Mouse (Mus musculus) stomach, embryonic 16.5 days (tissue): ENCODE data around the gene Spata16. TPM values are rescaled to one million over a fixed set of nuclear protein-coding genes. Genes with fewer than 3 reads are reported as not detected.

Source experiments
- ATAC-seq: fragments of 200-750 bp; cut with Nextera tagmentation; 2 replicates; pipeline ENCODE4 v1.8.0; 2017; ENCODE audit warnings: moderate number of reproducible peaks, moderate TSS enrichment; ENCODE audit not compliant: insufficient read depth, low FRiP score
- H3K27ac ChIP-seq: fragments of 300-500 bp; sonication (generic); 2 replicates; pipeline ENCODE4 v1.5.1; 2014; ENCODE audit warnings: low read length
- H3K27me3 ChIP-seq: fragments of 300-500 bp; sonication (generic); 2 replicates; pipeline ENCODE4 v1.6.1; 2014; ENCODE audit warnings: low read length, control low read depth, mixed read lengths; ENCODE audit not compliant: control insufficient read depth, insufficient read depth
- H3K36me3 ChIP-seq: fragments of 300-500 bp; sonication (generic); 2 replicates; pipeline ENCODE4 v1.6.1; 2014; ENCODE audit warnings: low read length; ENCODE audit not compliant: control insufficient read depth, insufficient read depth
- H3K4me1 ChIP-seq: fragments of 300-500 bp; sonication (generic); 2 replicates; pipeline ENCODE4 v1.6.1; 2014; ENCODE audit warnings: low read length, control low read depth, mixed read lengths; ENCODE audit not compliant: control insufficient read depth, insufficient read depth
- H3K4me2 ChIP-seq: fragments of 300-500 bp; sonication (generic); 2 replicates; pipeline ENCODE4 v1.6.1; 2014; ENCODE audit warnings: low read depth, low read length, mixed read lengths
- H3K4me3 ChIP-seq: fragments of 300-500 bp; sonication (generic); replicated peaks from 2 replicates; pipeline ENCODE4 v1.5.1; 2014; ENCODE audit warnings: mild to moderate bottlenecking, low read length
- H3K9ac ChIP-seq: fragments of 300-500 bp; sonication (generic); 2 replicates; pipeline ENCODE4 v1.6.1; 2014; ENCODE audit warnings: low read length
- H3K9me3 ChIP-seq: fragments of 300-500 bp; sonication (generic); replicated peaks from 2 replicates; pipeline ENCODE4 v1.6.1; 2016; ENCODE audit warnings: low read length, control low read depth; ENCODE audit not compliant: control insufficient read depth
- whole genome bisulfite sequencing: fragments of 180-500 bp; shearing (Covaris S2); extraction: QIAGEN DNeasy Blood & Tissue Kit; methylation state at CpG from one replicate; pipeline ENCODE4 v1.1.7; 2014; 5-methylcytosine and 5-hydroxymethylcytosine counted together
- polyA plus RNA-seq: library from polyadenylated mRNA; unstranded; fragments of >200 nt; fragmentation: Nextera tagmentation; extraction: Ambion mirVana; gene quantifications from 2 replicates; pipeline ENCODE4 v1.2.1, GENCODE M21; 2015

Gene Spata16
- not detected in 2 replicates for polyA plus RNA-seq

DNA sequence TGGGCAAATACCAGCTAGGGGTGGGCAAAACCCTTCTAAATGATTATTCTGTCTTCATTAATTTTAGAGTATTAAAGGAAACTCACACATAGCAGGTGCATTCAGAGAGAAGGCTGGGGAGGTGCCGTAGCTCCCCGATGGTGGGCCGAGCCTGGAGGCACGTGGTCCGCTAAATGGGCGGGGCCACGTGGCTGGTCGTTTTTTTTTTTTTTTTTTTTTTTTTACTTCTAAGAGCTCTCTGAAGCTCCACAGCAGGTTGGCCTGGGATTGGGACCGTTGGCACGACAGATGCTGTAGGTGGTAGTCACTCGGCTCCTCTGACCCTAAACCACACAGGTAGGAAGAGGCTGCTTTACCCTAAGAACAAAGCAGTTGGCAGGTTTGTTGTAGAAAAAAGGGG, at the start of gene Spata16:
Spata16 (plus strand) TSS at position 219 of the 400 bp plus-strand sequence.
- Histone ChIP-seq H3K4me3 (no peak within 1 kb of the TSS), H3K4me1 (no peaks in the 10 kb centered on the region), H3K27me3 (no peaks in the 10 kb centered on the region), H3K9me3 (no peaks in the 10 kb centered on the region), H3K36me3 (no peaks in the 10 kb centered on the region), H3K27ac (no peak within 1 kb of the TSS), H3K4me2 (no peak within 1 kb of the TSS), H3K9ac (no peak within 1 kb of the TSS)
- 78% methylated on average over 11 of the region's 11 CpGs for WGBS
- no peak for ATAC-seq

DNA sequence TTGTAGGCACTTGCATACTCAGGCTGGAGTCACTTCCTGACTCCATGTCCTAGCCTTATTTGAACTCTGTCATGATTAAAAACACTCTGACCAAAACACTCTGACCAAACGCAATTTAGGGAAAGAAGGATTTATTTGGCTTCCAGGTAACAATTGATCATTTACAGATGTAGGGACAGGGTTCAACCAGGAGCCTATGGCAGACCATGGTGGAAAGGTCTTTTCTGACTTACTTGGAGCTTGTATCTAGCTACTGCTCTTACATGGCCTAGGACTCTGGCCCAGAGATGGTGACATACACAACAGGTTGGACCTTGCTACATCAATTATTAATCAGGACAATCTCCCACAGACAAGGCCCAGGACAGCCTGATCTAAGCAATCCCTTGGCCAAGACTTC, 32.6 kb upstream of the Spata16 start:
- Histone ChIP-seq H3K9ac (no peak overlapping the region), H3K36me3 (no peaks in the 10 kb centered on the region), H3K4me1 (no peaks in the 10 kb centered on the region), H3K27me3 (no peaks in the 10 kb centered on the region), H3K27ac (no peak overlapping the region), H3K4me3 (no peak overlapping the region), H3K9me3 (no peaks in the 10 kb centered on the region), H3K4me2 (no peak overlapping the region)
- whole genome bisulfite sequencing, result 77% methylated on average over 1 of the region's 1 CpGs
- ATAC-seq, result no peak

DNA sequence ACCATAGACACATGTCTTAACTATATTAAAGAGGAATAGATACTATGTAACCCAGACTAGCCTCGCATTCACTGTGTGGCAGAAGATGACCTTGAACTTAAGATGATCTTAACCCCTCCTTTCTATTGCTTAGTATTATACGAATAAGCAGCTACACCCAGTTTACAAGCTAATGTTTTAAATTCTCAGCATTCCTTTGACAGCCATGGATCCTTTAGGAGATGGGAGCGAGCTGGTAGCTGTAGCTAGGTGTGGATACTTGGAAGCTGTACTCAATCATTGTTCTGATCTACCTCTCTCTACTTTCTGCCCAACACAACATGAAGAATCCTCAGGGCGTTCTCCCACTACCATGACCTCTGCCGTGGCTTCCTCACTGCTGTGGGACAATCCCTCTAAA, 28.9 kb upstream of the Spata16 start:
- Histone ChIP-seq H3K4me2 (no peak overlapping the region), H3K9ac (no peak overlapping the region), H3K27me3 (no peaks in the 10 kb centered on the region), H3K9me3 (no peaks in the 10 kb centered on the region), H3K27ac (no peak overlapping the region), H3K4me1 (no peaks in the 10 kb centered on the region), H3K4me3 (no peak overlapping the region), H3K36me3 (no peaks in the 10 kb centered on the region)
- ATAC-seq, result no peak
- WGBS, result 75% methylated on average over 5 of the region's 5 CpGs

DNA sequence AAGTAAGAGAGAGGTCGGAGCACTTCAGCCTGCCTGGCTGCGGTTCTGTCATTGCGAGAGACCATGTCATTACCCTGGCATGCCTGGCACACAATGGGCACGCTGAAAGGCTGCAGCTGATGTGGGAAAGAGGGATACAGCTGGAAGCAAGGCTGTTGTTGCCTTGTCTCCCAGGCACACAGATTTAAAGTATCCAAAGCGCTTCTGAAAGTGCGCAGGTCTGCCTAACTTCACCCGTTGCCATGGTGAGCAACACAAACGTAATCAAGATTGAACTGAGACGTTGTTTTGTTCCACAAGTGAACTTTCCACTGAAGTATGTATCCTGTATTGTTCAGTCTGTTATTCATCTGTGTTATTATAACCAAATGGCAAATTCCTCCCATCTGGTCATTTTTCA, 1.8 kb downstream of the Spata16 start:
- H3K9me3 ChIP-seq, result no peaks in the 10 kb centered on the region
- no peak overlapping the region for H3K4me2 ChIP-seq
- H3K27ac ChIP-seq, result no peak overlapping the region
- H3K27me3 ChIP-seq, result no peaks in the 10 kb centered on the region
- H3K9ac ChIP-seq, result no peak overlapping the region
- no peak overlapping the region for H3K4me3 ChIP-seq
- no peaks in the 10 kb centered on the region for H3K4me1 ChIP-seq
- H3K36me3 ChIP-seq, result no peaks in the 10 kb centered on the region
- WGBS, result 68% methylated on average over 9 of the region's 9 CpGs
- ATAC-seq, result no peak

DNA sequence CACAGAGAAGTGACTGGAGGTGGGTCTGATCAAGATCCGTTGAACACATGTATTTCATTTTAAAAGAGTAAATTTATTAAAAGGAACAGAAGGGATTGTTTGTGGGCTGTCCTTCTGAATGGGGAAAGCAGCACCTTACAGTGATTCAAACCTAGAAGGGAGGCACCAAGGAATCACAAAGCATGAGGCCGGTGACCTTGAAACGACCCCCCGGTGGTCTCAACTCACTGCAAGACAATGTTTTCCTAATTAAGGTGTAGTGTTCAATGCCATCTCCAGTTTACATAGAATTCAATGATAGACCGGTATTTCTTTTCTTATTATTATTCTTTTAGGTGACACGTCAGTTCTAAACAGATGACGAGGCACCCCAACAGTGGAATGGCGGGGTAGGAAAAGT, 2.4 kb downstream of the Spata16 start:
- 89% methylated on average over 8 of the region's 8 CpGs for WGBS
- Histone ChIP-seq H3K4me3 (no peak overlapping the region), H3K4me1 (no peaks in the 10 kb centered on the region), H3K4me2 (no peak overlapping the region), H3K9me3 (no peaks in the 10 kb centered on the region), H3K27ac (no peak overlapping the region), H3K9ac (no peak overlapping the region), H3K27me3 (no peaks in the 10 kb centered on the region), H3K36me3 (no peaks in the 10 kb centered on the region)
- ATAC-seq, result no peak

DNA sequence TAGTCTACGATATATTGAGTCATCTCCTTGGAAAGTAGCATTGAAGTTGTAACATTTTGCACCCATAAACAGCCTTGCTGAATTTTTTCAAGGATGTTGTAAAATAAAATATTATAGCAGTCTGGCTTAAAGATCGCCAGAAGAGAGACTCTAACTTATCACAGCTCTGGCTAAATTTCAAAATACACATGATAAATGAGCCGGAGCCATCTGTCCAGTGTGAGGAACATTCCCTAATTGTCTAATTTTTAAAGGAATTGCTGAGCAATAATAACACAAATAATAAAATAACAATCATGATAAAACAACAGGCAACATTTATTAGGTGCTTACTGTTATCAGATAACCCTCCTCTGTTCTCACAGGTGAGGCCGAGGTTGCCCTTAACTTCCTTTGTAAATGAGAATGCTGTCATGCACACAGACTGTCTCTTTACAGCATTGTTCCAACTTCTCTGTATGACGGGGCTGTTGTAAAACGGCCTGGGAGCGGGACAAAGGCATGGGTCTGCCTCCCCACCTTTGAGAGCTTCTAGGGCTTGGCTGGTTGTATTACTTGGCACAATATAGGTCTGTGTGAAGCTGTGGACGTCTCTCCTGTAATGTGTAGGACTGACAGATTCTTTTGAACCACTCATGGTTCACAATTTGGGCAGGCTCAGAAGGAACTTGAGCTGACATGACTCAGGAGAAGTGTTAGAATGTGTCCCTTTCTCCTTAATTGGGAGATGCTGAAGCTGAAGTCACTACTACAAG, 3.1 kb downstream of the Spata16 start:
- WGBS, result 62% methylated on average over 8 of the region's 8 CpGs
- no peak overlapping the region for H3K9ac ChIP-seq
- no peak overlapping the region for H3K27ac ChIP-seq
- H3K4me1 ChIP-seq, result no peaks in the 10 kb centered on the region
- H3K4me3 ChIP-seq, result no peak overlapping the region
- ATAC-seq, result no peak
- H3K27me3 ChIP-seq, result no peaks in the 10 kb centered on the region
- H3K36me3 ChIP-seq, result no peaks in the 10 kb centered on the region
- H3K9me3 ChIP-seq, result no peaks in the 10 kb centered on the region
- H3K4me2 ChIP-seq, result no peak overlapping the region

DNA sequence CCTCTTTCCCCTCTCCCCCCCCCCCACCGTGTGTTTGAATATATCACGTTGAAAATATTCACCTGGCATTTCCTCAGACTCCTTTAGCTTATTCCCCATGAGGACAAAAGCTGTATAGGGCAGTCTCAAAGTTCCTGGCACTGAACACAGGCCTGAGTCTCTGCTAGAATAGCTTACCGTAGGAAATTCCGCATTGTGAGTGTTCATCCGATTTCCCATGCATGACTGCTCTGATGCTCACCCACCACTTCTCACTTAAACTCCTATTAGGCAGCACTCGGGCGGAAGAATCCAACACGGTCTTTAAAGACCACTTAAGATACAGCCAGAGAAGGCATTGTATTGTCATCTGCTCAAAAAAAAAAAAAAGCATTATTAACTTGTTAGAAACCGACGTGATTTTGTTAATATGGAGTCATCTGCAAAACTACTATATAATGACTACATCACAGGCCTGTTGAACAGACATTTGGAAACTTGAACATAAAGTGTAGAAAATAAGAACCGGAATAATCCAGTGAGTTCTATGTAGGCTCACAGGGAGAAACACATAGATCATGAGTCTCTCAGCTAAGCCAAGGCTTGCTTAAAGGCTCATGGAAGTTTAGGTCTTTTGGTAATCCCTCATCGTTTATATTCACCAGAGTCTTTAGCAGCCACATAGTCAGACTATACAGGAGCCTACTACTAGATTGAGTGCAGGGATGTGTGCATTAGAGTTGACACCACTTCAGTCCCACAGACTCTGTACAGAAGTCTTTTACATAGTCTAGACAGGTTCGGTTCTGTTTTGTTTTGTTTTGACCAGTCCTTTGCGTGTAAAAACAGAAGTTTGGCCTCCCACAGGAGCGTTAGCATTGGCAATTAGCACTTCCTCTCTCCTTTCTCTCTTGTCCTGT, 4.2 kb downstream of the Spata16 start:
- WGBS, result 63% methylated on average over 15 of the region's 15 CpGs
- H3K4me2 ChIP-seq, result no peak overlapping the region
- H3K9ac ChIP-seq, result no peak overlapping the region
- no peak overlapping the region for H3K4me3 ChIP-seq
- peak; percentile 65; the same call in 1 of the 2 replicates for ATAC-seq
- no peaks in the 10 kb centered on the region for H3K36me3 ChIP-seq
- H3K27me3 ChIP-seq, result no peaks in the 10 kb centered on the region
- H3K4me1 ChIP-seq, result no peaks in the 10 kb centered on the region
- no peaks in the 10 kb centered on the region for H3K9me3 ChIP-seq
- H3K27ac ChIP-seq, result no peak overlapping the region

DNA sequence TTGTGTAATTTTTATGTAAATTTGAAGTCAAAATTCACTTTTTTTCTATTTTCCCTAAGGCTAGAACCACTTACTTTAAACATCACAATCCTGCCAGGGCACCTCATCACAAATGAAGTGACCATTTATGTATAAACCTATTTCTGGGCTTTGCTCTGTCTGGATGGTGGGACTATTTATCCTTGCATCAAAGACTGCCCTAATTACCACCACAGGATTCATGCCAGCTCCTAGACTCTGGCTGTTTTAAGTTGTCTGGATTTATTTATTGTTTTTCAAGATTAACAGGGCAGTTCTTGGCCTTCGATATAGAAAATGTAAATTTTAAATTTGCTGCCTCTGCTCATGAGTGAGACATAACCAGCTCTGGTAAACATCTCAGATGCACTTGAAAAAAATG, 6.7 kb downstream of the Spata16 start:
- Histone ChIP-seq H3K4me2 (no peak overlapping the region), H3K27ac (no peak overlapping the region), H3K27me3 (no peaks in the 10 kb centered on the region), H3K4me1 (no peaks in the 10 kb centered on the region), H3K9ac (no peak overlapping the region), H3K36me3 (no peaks in the 10 kb centered on the region), H3K9me3 (no peaks in the 10 kb centered on the region), H3K4me3 (no peak overlapping the region)
- no peak for ATAC-seq
- 71% methylated on average over 1 of the region's 1 CpGs for WGBS

DNA sequence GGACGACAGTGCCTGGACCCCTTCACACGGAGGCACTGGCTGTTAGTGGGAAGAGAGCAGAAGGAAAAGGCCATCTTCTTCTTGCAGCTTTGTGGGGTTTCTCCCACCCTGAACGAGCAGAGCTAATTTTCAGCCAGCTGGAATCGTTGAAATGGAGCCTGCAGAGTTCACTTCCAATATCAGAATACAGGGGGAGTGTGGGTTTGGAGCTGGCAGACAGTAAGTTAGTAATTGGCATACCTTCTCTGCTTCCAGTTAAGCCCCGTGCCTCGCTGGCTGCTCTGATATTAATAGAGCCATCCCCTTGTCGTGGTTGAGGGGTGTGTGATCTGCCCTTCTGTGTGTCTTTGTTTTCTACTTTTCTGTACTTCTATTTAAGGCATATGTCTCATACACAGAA, 9.4 kb downstream of the Spata16 start:
- H3K27me3 ChIP-seq, result no peaks in the 10 kb centered on the region
- WGBS, result 76% methylated on average over 7 of the region's 7 CpGs
- ATAC-seq, result no peak

More for the DNA sequence above, 9.4 kb downstream of the Spata16 start:
- H3K9ac ChIP-seq, result no peak overlapping the region
- H3K4me2 ChIP-seq, result no peak overlapping the region
- H3K36me3 ChIP-seq, result no peaks in the 10 kb centered on the region
- H3K9me3 ChIP-seq, result no peaks in the 10 kb centered on the region
- H3K4me1 ChIP-seq, result no peaks in the 10 kb centered on the region
- no peak overlapping the region for H3K27ac ChIP-seq
- no peak overlapping the region for H3K4me3 ChIP-seq
